Mouse (Mus musculus) spleen, adult 2 months (tissue): Measurements from ENCODE around the gene Tmem262. TPM values are rescaled to one million over a fixed set of nuclear protein-coding genes. Genes with fewer than 3 reads are reported as not detected.

ENCODE experiments used
- DNase-seq, 2 experiments: peaks; one replicate each; pipeline versions ENCODE4 v3.0.0 to v3.0.0-alpha.2; 2012 to 2021; ENCODE audit warnings: low spot score in 2 of 2, low read depth in 1 of 2
- H3K27ac ChIP-seq: fragments of 200-500 bp; 2 replicates; pipeline ENCODE4 v1.5.1; 2012; ENCODE audit warnings: low read length, inconsistent platforms; ENCODE audit not compliant: insufficient read depth
- H3K27me3 ChIP-seq: fragments of 200-500 bp; 2 replicates; pipeline ENCODE4 v1.6.1; 2012; ENCODE audit warnings: mild to moderate bottlenecking, moderate library complexity, low read length, inconsistent platforms; ENCODE audit not compliant: control insufficient read depth, insufficient read depth
- H3K36me3 ChIP-seq: fragments of 200-500 bp; 2 replicates; pipeline ENCODE4 v1.6.1; 2012; ENCODE audit warnings: mild to moderate bottlenecking, low read length, inconsistent platforms; ENCODE audit not compliant: control insufficient read depth, insufficient read depth
- H3K4me1 ChIP-seq: fragments of 200-500 bp; 2 replicates; pipeline ENCODE4 v1.6.1; 2011; ENCODE audit warnings: inconsistent platforms; ENCODE audit not compliant: control insufficient read depth, insufficient read depth, insufficient read length
- H3K4me3 ChIP-seq: fragments of 200-500 bp; 2 replicates; pipeline ENCODE4 v1.5.1; 2011; ENCODE audit warnings: mild to moderate bottlenecking, inconsistent platforms; ENCODE audit not compliant: insufficient read depth, insufficient read length; ENCODE audit errors: extremely low read depth
- CTCF ChIP-seq: fragments of 200-500 bp; IDR thresholded peaks from 2 replicates; pipeline ENCODE4 v1.5.1; 2011; ENCODE audit warnings: mild to moderate bottlenecking, inconsistent platforms; ENCODE audit not compliant: insufficient read depth, insufficient read length, insufficient replicate concordance; ENCODE audit errors: extremely low read depth
- POLR2A ChIP-seq: fragments of 200-500 bp; IDR thresholded peaks from 2 replicates; pipeline ENCODE4 v1.6.1; 2011; ENCODE audit warnings: low read depth, low read length, inconsistent platforms
- WGBS: fragments of 180-500 bp; shearing (Covaris S2); methylation state at CpG from one replicate; pipeline ENCODE4 v1.1.7; 2018; 5-methylcytosine and 5-hydroxymethylcytosine counted together
- polyA plus RNA-seq: library from polyadenylated mRNA; depleted of rRNA; stranded (reverse); fragments of >200 nt; gene quantifications from 2 replicates; pipeline ENCODE4 v1.2.3, GENCODE M21; 2012

The Tmem262 gene
- polyA plus RNA-seq, 1 experiment, result 0.34 TPM

DNA sequence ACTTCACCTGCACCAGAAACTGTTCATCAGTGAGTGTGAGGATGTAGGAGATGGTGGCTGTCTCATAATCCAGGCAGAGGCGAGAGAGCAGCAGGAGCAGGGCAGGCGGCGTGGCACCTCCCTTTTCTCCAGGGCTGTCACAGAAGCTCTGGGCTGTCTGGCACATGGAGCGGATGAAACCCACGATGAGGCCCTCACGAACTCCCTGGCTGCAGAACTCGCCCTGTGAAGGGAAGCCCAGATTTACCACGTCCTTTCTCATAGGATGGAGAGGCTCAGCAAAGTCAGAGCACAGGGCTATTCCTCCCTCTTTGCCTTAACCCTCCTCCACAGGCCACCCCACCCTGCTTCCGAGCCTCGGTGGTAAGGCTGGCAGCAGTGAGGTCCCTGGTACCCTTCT lies 10.0 kb upstream of the Tmem262 start:
- TF ChIP-seq POLR2A, result no peak
- TF ChIP-seq CTCF, result no peak
- no peak for DNase-seq
- Histone ChIP-seq H3K27me3 (no peaks in the 10 kb centered on the region), H3K36me3 (peaks cover 11% of the 10 kb centered on the region), H3K27ac (no peak overlapping the region), H3K4me1 (peaks cover 7% of the 10 kb centered on the region), H3K4me3 (no peak overlapping the region)
- WGBS, result 86% methylated on average over 10 of the region's 10 CpGs

DNA sequence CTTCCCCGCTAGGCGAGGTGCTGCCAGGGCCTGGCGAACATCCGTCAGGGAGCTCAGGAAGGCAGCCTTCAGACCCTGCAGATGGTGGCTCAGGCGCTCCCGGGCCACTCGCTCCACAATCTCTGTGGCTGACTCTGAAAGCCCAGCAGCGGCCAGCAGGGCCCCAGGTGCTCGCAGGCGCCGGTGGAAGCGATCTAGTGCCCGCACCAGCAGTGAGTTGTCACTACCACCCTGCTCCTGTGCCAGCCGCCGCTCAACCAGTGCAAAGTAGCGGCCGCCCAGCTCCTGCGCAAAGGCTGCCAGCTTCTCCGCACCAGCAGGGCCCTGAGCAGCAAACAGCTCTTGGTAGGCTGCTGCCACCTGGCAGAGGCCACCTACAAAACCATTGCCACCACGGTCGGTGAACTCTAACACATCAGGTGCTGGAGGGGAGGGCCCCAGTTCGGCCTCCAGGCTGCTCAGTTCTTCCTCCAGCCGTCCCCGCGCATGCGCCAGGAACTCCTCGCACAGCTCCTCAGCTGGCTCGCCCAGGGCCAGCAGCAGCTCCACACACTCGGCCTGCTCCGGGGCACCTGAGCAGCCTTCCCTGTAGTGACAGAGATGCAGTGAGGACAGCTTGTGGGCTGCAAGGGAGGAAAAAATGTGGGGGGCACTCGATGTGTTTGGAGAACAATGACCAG lies 9.1 kb upstream of the Tmem262 start:
- Histone ChIP-seq H3K4me1 (peaks cover 7% of the 10 kb centered on the region), H3K27ac (peak overlapping the region; percentile 68), H3K4me3 (no peak overlapping the region; the same call in 1 of the 2 replicates), H3K27me3 (no peaks in the 10 kb centered on the region), H3K36me3 (peaks cover 11% of the 10 kb centered on the region)
- TF ChIP-seq POLR2A (no peak), CTCF (no peak)
- no peak for DNase-seq
- WGBS, result 90% methylated on average over 31 of the region's 31 CpGs

DNA sequence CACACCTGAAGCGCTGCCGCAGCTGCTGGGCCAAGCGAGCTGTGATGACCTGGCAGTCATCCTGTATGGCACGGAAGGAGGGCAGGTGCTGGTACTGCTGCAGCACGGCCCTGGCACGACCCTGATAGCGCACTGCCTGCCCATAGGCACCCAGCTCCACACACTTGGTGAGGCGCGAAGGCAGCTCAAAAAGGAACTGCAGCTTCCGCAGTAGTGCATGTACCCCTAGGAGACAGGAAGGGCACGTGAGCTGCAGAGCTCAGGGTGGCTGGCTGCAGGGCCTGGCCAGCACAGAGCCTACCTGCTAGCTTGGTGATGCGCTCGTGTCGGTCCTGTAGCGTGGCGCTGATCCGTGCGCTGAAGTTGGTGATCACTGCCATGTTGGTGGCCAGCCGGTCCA lies 8.6 kb upstream of the Tmem262 start:
- Histone ChIP-seq H3K36me3 (peaks cover 11% of the 10 kb centered on the region), H3K27me3 (no peaks in the 10 kb centered on the region), H3K4me3 (no peak overlapping the region; the same call in 1 of the 2 replicates), H3K27ac (peak overlapping the region; percentile 68), H3K4me1 (peaks cover 9% of the 10 kb centered on the region)
- TF ChIP-seq CTCF (no peak), POLR2A (no peak; the same call in 1 of the 2 replicates)
- WGBS, result 79% methylated on average over 19 of the region's 19 CpGs
- DNase-seq, result no peak

DNA sequence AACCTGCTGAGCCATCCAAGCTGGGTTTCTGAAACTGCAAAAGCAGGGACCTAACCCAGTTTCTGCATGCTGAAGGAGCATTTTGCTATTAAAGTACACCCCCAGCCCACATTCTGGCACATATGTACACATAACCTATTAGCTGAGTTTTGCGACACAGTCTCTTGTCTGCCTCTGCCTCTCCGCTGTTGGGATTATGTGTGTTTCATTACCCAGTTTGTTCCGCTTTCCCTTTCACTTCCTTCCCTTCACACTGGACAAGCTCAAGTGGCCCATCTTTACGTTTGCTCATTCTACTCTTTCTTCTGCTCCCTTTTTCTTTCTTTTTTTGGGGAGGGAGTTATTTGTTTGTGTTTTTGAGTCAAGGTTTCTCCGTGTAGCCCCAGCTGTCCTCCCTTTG lies 5.9 kb upstream of the Tmem262 start:
- Histone ChIP-seq H3K36me3 (peaks cover 11% of the 10 kb centered on the region), H3K27ac (peak overlapping the region; percentile 11; the same call in 1 of the 2 replicates), H3K27me3 (no peaks in the 10 kb centered on the region), H3K4me3 (no peak overlapping the region), H3K4me1 (peaks cover 7% of the 10 kb centered on the region)
- 80% methylated on average over 5 of the region's 5 CpGs for WGBS
- DNase-seq, result no peak
- TF ChIP-seq CTCF, result no peak
- no peak for TF ChIP-seq POLR2A

DNA sequence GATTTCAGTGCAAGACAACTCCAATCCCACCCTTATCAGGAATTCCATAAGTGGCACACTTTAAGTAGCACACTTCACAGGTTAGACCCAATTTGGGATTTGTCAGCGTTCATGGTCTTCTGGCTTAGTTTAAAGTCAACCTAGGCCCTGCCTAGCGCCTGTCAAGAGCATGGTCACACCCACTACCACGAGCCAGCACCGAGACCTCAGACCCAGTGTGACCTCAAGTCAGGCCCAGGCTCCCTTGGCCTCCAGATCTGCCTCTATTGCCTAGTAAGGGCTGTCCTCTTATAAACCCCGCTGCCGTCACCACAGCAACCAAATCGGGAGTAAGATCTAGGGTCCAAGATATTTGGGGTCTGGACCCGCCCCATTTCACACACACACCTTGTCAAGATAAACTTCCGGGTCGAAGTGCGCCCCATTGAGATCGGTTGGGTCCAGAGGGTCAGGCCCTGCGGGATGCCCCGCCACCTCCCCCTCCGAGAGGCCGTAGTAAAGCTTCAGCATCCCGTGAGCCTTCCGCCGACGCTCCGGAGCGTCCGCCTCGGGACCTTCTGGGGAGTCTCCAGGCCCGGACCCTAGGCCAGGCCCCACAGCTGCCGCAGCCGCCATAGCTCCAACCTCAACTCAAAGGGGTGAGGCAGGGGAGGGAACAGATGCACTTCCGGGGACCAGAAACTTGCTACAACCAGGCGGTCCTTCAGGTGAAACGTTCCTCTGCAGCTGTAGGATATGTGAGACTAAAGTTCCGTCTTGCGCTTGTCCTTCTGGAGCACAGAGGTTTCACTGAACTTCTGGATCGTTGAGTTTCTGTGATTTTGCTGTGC lies 3.1 kb upstream of the Tmem262 start, which contains the start of gene Vps51:
Vps51 (minus strand) TSS at position 668 of the 830 bp plus-strand sequence.
- DNase-seq, result peak; percentile 83 to 89
- WGBS, result 1% methylated on average over 33 of the region's 33 CpGs
- no peak for TF ChIP-seq POLR2A
- TF ChIP-seq CTCF, result no peak

DNA sequence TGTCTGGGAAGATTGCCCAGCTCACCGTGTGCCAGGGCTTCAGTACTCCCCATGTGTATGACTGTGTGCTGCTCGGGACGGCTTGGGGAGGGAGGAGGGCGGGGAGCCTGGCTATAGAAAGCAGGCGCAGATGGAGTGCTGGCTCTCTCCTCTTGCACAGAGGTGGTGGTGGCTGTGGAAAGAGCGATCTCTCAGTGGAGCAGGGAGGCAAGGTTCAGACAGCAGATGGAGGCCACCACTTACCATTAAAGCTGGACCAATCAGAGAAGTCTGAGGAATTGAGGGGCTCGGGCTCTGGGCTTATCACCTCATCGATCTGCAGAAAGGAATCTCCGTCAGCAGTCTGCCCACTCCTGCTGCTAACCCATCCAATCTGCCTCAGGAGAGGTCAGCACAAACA lies 2.3 kb downstream of the Tmem262 start, which contains the start of gene Gm28374:
Gm28374 (minus strand) TSS at position 101 of the 400 bp plus-strand sequence.
- Histone ChIP-seq H3K36me3 (peaks cover 16% of the 10 kb centered on the region), H3K4me1 (peaks cover 4% of the 10 kb centered on the region; the same call in 1 of the 2 replicates), H3K27ac (no peak within 1 kb of the TSS), H3K27me3 (no peaks in the 10 kb centered on the region), H3K4me3 (no peak within 1 kb of the TSS)
- TF ChIP-seq CTCF, result no peak
- TF ChIP-seq POLR2A, result no peak
- no peak for DNase-seq
- WGBS, result 93% methylated on average over 9 of the region's 9 CpGs

More for the DNA sequence above, 3.1 kb upstream of the Tmem262 start, which contains the start of gene Vps51:
- H3K36me3 ChIP-seq, result peaks cover 12% of the 10 kb centered on the region
- H3K4me1 ChIP-seq, result peaks cover 7% of the 10 kb centered on the region; the same call in 1 of the 2 replicates
- no peaks in the 10 kb centered on the region for H3K27me3 ChIP-seq
- H3K4me3 ChIP-seq, result peak within 1 kb of the TSS; percentile 85
- peak within 1 kb of the TSS; percentile 81 for H3K27ac ChIP-seq
